In genomic region chr11:93968005-93968847, GRCm38 (mm10) we compare ENCODE assay signal across 8 mouse cellular contexts. TPM values are rescaled to one million over a fixed set of nuclear protein-coding genes. Genes with fewer than 3 reads are reported as not detected.
DNase-seq lines count a peak whose midpoint lies in the region; ATAC-seq and TF ChIP-seq lines count a peak whose summit lies in the region.

Gene Gm20390, minus strand, starts transcription at chr11:93968293.
Gene Nme1, minus strand, starts transcription at chr11:93968521.

- ATAC-seq in embryonic facial prominence, embryonic 15.5 days (ENCODE audit: insufficient number of reproducible peaks, low FRiP score, low TSS enrichment, low read depth), result peak; percentile 95
- peak; percentile 97 for ATAC-seq in limb, embryonic 14.5 days (ENCODE audit: low FRiP score, low read depth)
- ATAC-seq in midbrain, postnatal 0 days (ENCODE audit: low FRiP score), result peak; percentile 97

- peak; percentile 89 for TF ChIP-seq CTCF in bone marrow, adult 2 months (IDR thresholded peaks at IDR 0.05; ENCODE audit: control insufficient read depth, insufficient read depth, low read length)
- peak; percentile 97 for TF ChIP-seq CTCF in midbrain, postnatal 0 days (IDR thresholded peaks at IDR 0.05)

- peaks cover 25% of the 10 kb centered on the region for H3K36me3 ChIP-seq in embryonic facial prominence, embryonic 15.5 days
- H3K36me3 ChIP-seq in limb, embryonic 14.5 days (ENCODE audit: control insufficient read depth, insufficient read depth, low read length), result peaks cover 23% of the 10 kb centered on the region
- peaks cover 16% of the 10 kb centered on the region for H3K36me3 ChIP-seq in midbrain, postnatal 0 days (ENCODE audit: insufficient read depth, low read length)

- H3K27ac ChIP-seq in bone marrow, adult 2 months (ENCODE audit: control insufficient read depth, insufficient read depth, low read depth, low read length, poor library complexity), result peak within 1 kb of the TSS; percentile 65
- H3K27ac ChIP-seq in embryonic facial prominence, embryonic 15.5 days (replicated peaks), result peak within 1 kb of the TSS; percentile 65
- H3K27ac ChIP-seq in limb, embryonic 14.5 days (replicated peaks; ENCODE audit: low read depth, low read length), result peak within 1 kb of the TSS; percentile 63
- H3K27ac ChIP-seq in midbrain, postnatal 0 days (ENCODE audit: low read depth, low read length), result peak within 1 kb of the TSS; percentile 78

- no peaks in the 10 kb centered on the region for H3K27me3 ChIP-seq in embryonic facial prominence, embryonic 15.5 days
- H3K27me3 ChIP-seq in limb, embryonic 14.5 days (ENCODE audit: control insufficient read depth, insufficient read depth, low read length), result no peaks in the 10 kb centered on the region
- no peaks in the 10 kb centered on the region for H3K27me3 ChIP-seq in midbrain, postnatal 0 days (ENCODE audit: insufficient read depth, low read length)

- H3K4me3 ChIP-seq in bone marrow, adult 2 months (replicated peaks; ENCODE audit: control insufficient read depth, low read depth, low read length), result peak within 1 kb of the TSS; percentile 95
- peak within 1 kb of the TSS; percentile 65 for H3K4me3 ChIP-seq in embryonic facial prominence, embryonic 15.5 days (replicated peaks)
- H3K4me3 ChIP-seq in limb, embryonic 14.5 days (replicated peaks; ENCODE audit: low read length), result peak within 1 kb of the TSS; percentile 75
- H3K4me3 ChIP-seq in midbrain, postnatal 0 days (ENCODE audit: low read depth, low read length), result peak within 1 kb of the TSS; percentile 57

- peak within 1 kb of the TSS; percentile 48 for H3K9ac ChIP-seq in embryonic facial prominence, embryonic 15.5 days
- H3K9ac ChIP-seq in limb, embryonic 14.5 days (ENCODE audit: low read depth, low read length, severe bottlenecking), result peak within 1 kb of the TSS; percentile 62
- peak within 1 kb of the TSS; percentile 70 for H3K9ac ChIP-seq in midbrain, postnatal 0 days (replicated peaks; ENCODE audit: low read length, poor library complexity, severe bottlenecking)

- H3K9me3 ChIP-seq in embryonic facial prominence, embryonic 15.5 days (replicated peaks), result no peaks in the 10 kb centered on the region
- H3K9me3 ChIP-seq in limb, embryonic 14.5 days (ENCODE audit: control insufficient read depth, low read length), result no peaks in the 10 kb centered on the region
- H3K9me3 ChIP-seq in midbrain, postnatal 0 days (ENCODE audit: low read length), result no peaks in the 10 kb centered on the region

- no peaks in the 10 kb centered on the region; the same call in 1 of the 2 replicates for H3K4me1 ChIP-seq in bone marrow, adult 2 months (ENCODE audit: control insufficient read depth, insufficient read depth, low read length)
- H3K4me1 ChIP-seq in embryonic facial prominence, embryonic 15.5 days, result peaks cover 6% of the 10 kb centered on the region
- H3K4me1 ChIP-seq in limb, embryonic 14.5 days (ENCODE audit: control insufficient read depth, insufficient read depth, low read length), result 0 out of 2 replicates have a peak, but pooled peaks cover 7% of the 10 kb centered on the region
- no peaks in the 10 kb centered on the region for H3K4me1 ChIP-seq in midbrain, postnatal 0 days (ENCODE audit: insufficient read depth, low read length)

- TF ChIP-seq POLR2A in bone marrow, adult 2 months (IDR thresholded peaks at IDR 0.05; ENCODE audit: borderline replicate concordance, control insufficient read depth, low read depth, low read length), result peak; percentile 77
- no peak for TF ChIP-seq POLR2A in limb, embryonic 14.5 days (IDR thresholded peaks at IDR 0.05; ENCODE audit: borderline replicate concordance, extremely low read depth, insufficient read depth, insufficient read length)

- DNase-seq in 416B (ENCODE audit: low read depth), result peak; percentile 100
- peak; percentile 99 for DNase-seq in heart, adult 8-10 months (ENCODE audit: low spot score)
- DNase-seq in kidney, adult 9 months, result peak; percentile 99
- DNase-seq in limb, embryonic 14.5 days (ENCODE audit: low spot score), result peak; percentile 97
- DNase-seq in midbrain, postnatal 0 days (ENCODE audit: low spot score), result peak; percentile 99
- DNase-seq in spleen, postnatal 14 days (ENCODE audit: low spot score in 2 of 2), result peak; percentile 92 to 94

- H3K4me2 ChIP-seq in embryonic facial prominence, embryonic 15.5 days (replicated peaks), result peak within 1 kb of the TSS; percentile 58
- peak within 1 kb of the TSS; percentile 78 for H3K4me2 ChIP-seq in limb, embryonic 14.5 days (replicated peaks; ENCODE audit: low read depth, low read length, severe bottlenecking)
- H3K4me2 ChIP-seq in midbrain, postnatal 0 days (ENCODE audit: low read depth, low read length, poor library complexity, severe bottlenecking), result peak within 1 kb of the TSS; percentile 68

- WGBS in bone marrow, adult 2 months, result under 1% methylated on average over 40 of the region's 40 CpGs
- under 1% methylated on average over 40 of the region's 40 CpGs for WGBS in embryonic facial prominence, embryonic 15.5 days
- WGBS in limb, embryonic 14.5 days, result under 1% methylated on average over 40 of the region's 40 CpGs
- WGBS in midbrain, postnatal 0 days, result under 1% methylated on average over 39 of the region's 40 CpGs

RNA-seq across cellular contexts. Expression of gene Gm20390, which starts in this region (rescaled TPM):
- 4.4 and 29.3 TPM in 2 replicates for polyA plus RNA-seq in bone marrow, adult 2 months (2011; ENCODE audit: insufficient read depth, insufficient read length, low replicate concordance, missing spikeins)
- 322 TPM in 2 replicates for polyA plus RNA-seq in embryonic facial prominence, embryonic 15.5 days (2015; fragmentation: Nextera tagmentation; extraction: Ambion mirVana)
- total RNA-seq in heart, adult 8-10 months (2022), result 10 to 100 TPM; 11.7 to 17.8 (median 12.5) TPM
- polyA plus RNA-seq in limb, embryonic 14.5 days (2012; rRNA removed), result 55.1 and 122 TPM in 2 replicates
- 345 and 365 TPM in 2 replicates for polyA plus RNA-seq in limb, embryonic 14.5 days (2014; fragmentation: Nextera tagmentation; extraction: Ambion mirVana)
- total RNA-seq in midbrain, postnatal 0 days (2014; rRNA removed), result 61.1 and 113 TPM in 2 replicates
- polyA plus RNA-seq in midbrain, postnatal 0 days (2015; fragmentation: Nextera tagmentation; extraction: Ambion mirVana), result 370 and 379 TPM in 2 replicates

RNA-seq across cellular contexts. Expression of gene Nme1, which starts in this region (rescaled TPM):
- 70.1 and 89.9 TPM in 2 replicates for polyA plus RNA-seq in bone marrow, adult 2 months (2011; ENCODE audit: insufficient read depth, insufficient read length, low replicate concordance, missing spikeins)
- 107 and 127 TPM in 2 replicates for polyA plus RNA-seq in embryonic facial prominence, embryonic 15.5 days (2015; fragmentation: Nextera tagmentation; extraction: Ambion mirVana)
- 10 to 100 TPM in 3 of 4 experiments, 1 to 10 TPM in 1; 8.3 to 15.9 (median 12.6) TPM for total RNA-seq in heart, adult 8-10 months (2022)
- polyA plus RNA-seq in limb, embryonic 14.5 days (2012; rRNA removed), result 152 and 159 TPM in 2 replicates
- polyA plus RNA-seq in limb, embryonic 14.5 days (2014; fragmentation: Nextera tagmentation; extraction: Ambion mirVana), result 144 and 151 TPM in 2 replicates
- total RNA-seq in midbrain, postnatal 0 days (2014; rRNA removed), result 46.2 and 66.9 TPM in 2 replicates
- polyA plus RNA-seq in midbrain, postnatal 0 days (2015; fragmentation: Nextera tagmentation; extraction: Ambion mirVana), result 383 and 424 TPM in 2 replicates

Comparison
In these comparisons a context has a peak if more than half of its experiments do, and no peak if none do; other contexts are left out.
1. Peak in every context shown above with its lines: DNase-seq, ATAC-seq, H3K4me3 ChIP-seq and H3K27ac ChIP-seq.